Mouse (Mus musculus): ENCODE data around the gene Cldn6. TPM values are rescaled to one million over a fixed set of nuclear protein-coding genes. Genes with fewer than 3 reads are reported as not detected.

The Cldn6 gene
- not detected for total RNA-seq (2023)

GRCm38 (mm10) chr17:23679127-23679835, at the start of gene Cldn6:
Cldn6 (plus strand) TSS chr17:23679249.

GRCm38 (mm10) chr17:23644613-23645495, 34.2 kb upstream of the Cldn6 start, which contains the start of gene Mmp25:
Mmp25 (minus strand) TSS chr17:23645277.

GRCm38 (mm10) chr17:23660117-23660875, 18.8 kb upstream of the Cldn6 start, which contains the start of gene Bicdl2:
Bicdl2 (plus strand) TSS chr17:23660506.

GRCm38 (mm10) chr17:23673424-23674073, 5.5 kb upstream of the Cldn6 start, which contains the start of the genes Hcfc1r1 and Thoc6:
Hcfc1r1 (plus strand) TSS chr17:23673596.
Thoc6 (minus strand) TSS chr17:23673882.

GRCm38 (mm10) chr17:23677236-23677679, 1.8 kb upstream of the Cldn6 start, which contains the start of gene Tnfrsf12a:
Tnfrsf12a (minus strand) TSS chr17:23677468.

GRCm38 (mm10) chr17:23683856-23684672, 5.0 kb downstream of the Cldn6 start, which contains the start of gene Cldn9:
Cldn9 (minus strand) TSS chr17:23684026.

GRCm38 (mm10) chr17:23722376-23723125, 43.5 kb downstream of the Cldn6 start, which contains the start of gene 1520401A03Rik:
1520401A03Rik (minus strand) TSS chr17:23722783.

GRCm38 (mm10) chr17:23725999-23726757, 47.1 kb downstream of the Cldn6 start, which contains the start of gene Pkmyt1:
Pkmyt1 (plus strand) TSS chr17:23726336.

Other genes with a start within 250 kb of the Cldn6 start
- not detected for gene Vmn2r117, start 199.6 kb upstream of the Cldn6 start, total RNA-seq (2023)
- 7.6 TPM for gene Zfp213, start 115.0 kb upstream of the Cldn6 start, total RNA-seq (2023)
- gene Zfp13, start 79.8 kb upstream of the Cldn6 start, total RNA-seq (2023), result not detected
- gene Zscan10, start 78.4 kb upstream of the Cldn6 start, total RNA-seq (2023), result not detected
- 0.38 TPM for gene Mmp25, start 34.0 kb upstream of the Cldn6 start, total RNA-seq (2023)
- gene Bicdl2, start 18.7 kb upstream of the Cldn6 start, total RNA-seq (2023), result 0.35 TPM
- gene Hcfc1r1, start 5.7 kb upstream of the Cldn6 start, total RNA-seq (2023), result 42.8 TPM
- 22.1 TPM for gene Thoc6, start 5.4 kb upstream of the Cldn6 start, total RNA-seq (2023)
- gene Tnfrsf12a, start 1.8 kb upstream of the Cldn6 start, total RNA-seq (2023), result 71.7 TPM
- not detected for gene Cldn9, start 4.8 kb downstream of the Cldn6 start, total RNA-seq (2023)
- not detected for gene 1520401A03Rik, start 43.5 kb downstream of the Cldn6 start, total RNA-seq (2023)
- 37.1 TPM for gene Pkmyt1, start 47.1 kb downstream of the Cldn6 start, total RNA-seq (2023)
- gene Paqr4, start 61.6 kb downstream of the Cldn6 start, total RNA-seq (2023), result 2.0 TPM
- gene Kremen2, start 66.6 kb downstream of the Cldn6 start, total RNA-seq (2023), result 0.62 TPM
- 18.9 TPM for gene Flywch1, start 92.4 kb downstream of the Cldn6 start, total RNA-seq (2023)
- gene Flywch2, start 106.8 kb downstream of the Cldn6 start, total RNA-seq (2023), result not detected
- gene Srrm2, start 111.3 kb downstream of the Cldn6 start, total RNA-seq (2023), result 1,551 TPM
- 130 TPM for gene Elob, start 149.9 kb downstream of the Cldn6 start, total RNA-seq (2023)
- not detected for gene Prss33, start 156.8 kb downstream of the Cldn6 start, total RNA-seq (2023)
- gene Prss32, start 164.6 kb downstream of the Cldn6 start, total RNA-seq (2023), result not detected
- gene Prss41, start 164.9 kb downstream of the Cldn6 start, total RNA-seq (2023), result 0.91 TPM
- not detected for gene Prss21, start 188.8 kb downstream of the Cldn6 start, total RNA-seq (2023)
- gene Dcpp1, start 201.6 kb downstream of the Cldn6 start, total RNA-seq (2023), result not detected
- gene Dcpp2, start 201.6 kb downstream of the Cldn6 start, total RNA-seq (2023), result not detected
- gene Dcpp3, start 238.2 kb downstream of the Cldn6 start, total RNA-seq (2023), result not detected

Measured in CD4-positive naive resting alpha-beta T cell, adult 76 days (primary cell).